Mouse (Mus musculus): Measurements from ENCODE around the gene Hnrnpul2.

- TF ChIP-seq MYOG (IDR thresholded peaks at IDR 0.05; ENCODE audit: control insufficient read depth in 1 of 3, insufficient read depth in 1 of 3, insufficient read length in 2 of 3, low read depth in 2 of 3) = no peak
- no peak for TF ChIP-seq POLR2A (IDR thresholded peaks at IDR 0.05; ENCODE audit: insufficient read length, low read depth)
These were observed 15.7 kb upstream of the Hnrnpul2 start for GRCm38 (mm10) chr19:8803879-8804660.

Data from myocyte (in vitro differentiated cells).